Mouse (Mus musculus): ENCODE measurements around the gene Olfr313. TPM values are rescaled to one million over a fixed set of nuclear protein-coding genes. Genes with fewer than 3 reads are reported as not detected.

The Olfr313 gene
- polyA plus RNA-seq (2017; shearing (Covaris generic)): not detected

DNA sequence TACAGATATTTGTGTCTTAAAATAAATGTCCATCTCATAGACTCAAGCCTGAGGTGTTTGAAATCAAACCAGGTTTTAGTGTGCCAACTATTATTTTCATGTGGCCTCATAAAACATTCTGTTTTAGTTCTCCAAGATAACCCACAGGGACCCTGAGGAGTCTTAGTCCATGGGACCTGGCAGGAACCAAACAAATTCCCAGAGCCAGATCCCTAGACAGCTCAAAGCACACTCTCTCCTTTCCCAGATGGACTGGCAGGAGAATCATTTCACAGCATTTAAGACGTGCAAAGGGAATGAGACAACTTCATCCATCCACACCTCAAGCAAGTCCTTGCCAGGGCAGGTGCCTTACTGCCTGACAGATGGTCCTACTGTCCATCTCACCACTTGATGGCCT is at the start of gene Olfr313:
Gene Olfr313, plus strand, starts transcription at position 301 of the 400 bp plus-strand sequence.

DNA sequence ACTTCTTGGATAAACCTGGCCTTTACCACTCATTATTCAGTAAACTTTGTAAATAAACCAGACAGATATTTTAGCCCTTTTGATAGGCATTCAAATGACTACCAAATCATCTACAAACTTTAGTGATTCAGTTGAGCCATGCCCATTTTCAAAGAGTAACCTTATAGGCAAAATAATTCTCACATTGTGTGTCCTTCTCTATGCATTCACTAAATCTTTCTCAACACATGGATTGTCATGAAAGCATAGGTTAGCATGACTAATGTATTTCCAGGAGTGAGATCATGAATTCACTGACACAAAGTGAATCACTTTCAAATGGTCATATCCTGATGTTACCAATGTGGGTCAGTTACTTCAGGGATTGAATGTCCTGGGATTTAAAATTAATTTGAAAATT is 41.9 kb upstream of the Olfr313 start, which contains the start of gene Olfr315:
Gene Olfr315, plus strand, starts transcription at position 301 of the 400 bp plus-strand sequence.

DNA sequence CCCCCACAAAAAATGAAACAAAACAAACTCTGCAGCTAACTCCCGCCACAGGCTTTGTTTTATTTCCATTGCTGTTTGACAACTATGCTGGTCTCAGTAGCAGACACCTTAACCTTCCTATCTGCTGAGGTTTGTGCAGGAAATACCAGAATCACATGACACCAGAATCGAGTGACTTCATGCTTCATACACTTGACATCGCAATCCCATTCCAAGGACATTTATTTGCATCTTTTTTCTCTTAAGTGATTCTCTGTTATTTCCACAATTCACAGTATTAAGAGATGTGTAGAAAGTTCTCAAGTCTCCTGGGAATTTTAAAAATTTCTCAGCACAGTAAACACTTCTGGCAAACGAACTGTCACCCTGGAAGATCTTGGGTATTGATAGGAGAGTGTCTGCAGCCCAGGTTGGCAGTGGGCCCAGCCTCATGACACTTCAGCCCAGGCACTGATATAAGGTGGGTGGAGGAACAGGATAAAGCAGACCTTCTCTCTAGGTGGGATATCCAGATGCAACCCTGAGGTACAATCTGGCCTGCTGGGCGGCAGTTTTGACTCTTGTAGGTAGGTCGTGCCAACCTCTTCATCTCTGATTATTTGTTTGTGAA is 32.2 kb upstream of the Olfr313 start, which contains the start of gene Olfr314:
Gene Olfr314, plus strand, starts transcription at position 473 of the 610 bp plus-strand sequence.

DNA sequence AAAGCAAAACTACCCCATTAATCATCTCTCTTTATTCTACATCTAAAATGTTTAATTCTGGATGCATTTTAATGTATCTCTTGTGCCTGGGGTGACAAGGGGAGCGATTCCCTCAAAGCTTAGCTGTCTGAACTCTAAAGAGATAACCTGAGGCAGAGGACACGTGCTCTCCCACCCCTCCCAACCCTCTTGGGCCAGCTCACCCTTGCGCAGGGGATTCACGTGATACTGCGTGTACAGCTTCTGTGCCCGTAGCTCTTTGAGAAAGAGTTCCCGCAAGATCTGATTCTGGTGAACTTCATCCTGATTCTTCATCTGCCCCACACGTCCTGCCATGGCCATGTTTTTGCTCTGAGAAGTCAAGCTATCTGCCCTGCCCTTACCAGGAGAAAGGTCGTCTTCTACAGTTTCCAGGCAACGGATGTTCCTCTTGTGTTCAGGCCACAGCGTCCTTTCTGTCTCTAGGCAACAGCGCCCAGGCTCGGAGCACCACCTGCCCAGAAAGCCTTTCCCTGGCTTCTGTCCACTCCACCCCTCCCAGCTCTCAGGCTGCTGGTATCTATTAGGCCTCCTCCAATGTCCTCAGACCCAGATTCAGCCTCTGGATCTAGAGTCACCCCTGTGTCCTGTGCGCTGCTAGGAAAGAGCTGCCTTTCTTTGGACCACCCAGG is 13.1 kb upstream of the Olfr313 start, which contains the start of gene Fam183b:
Gene Fam183b, minus strand, starts transcription at position 403 of the 671 bp plus-strand sequence.

DNA sequence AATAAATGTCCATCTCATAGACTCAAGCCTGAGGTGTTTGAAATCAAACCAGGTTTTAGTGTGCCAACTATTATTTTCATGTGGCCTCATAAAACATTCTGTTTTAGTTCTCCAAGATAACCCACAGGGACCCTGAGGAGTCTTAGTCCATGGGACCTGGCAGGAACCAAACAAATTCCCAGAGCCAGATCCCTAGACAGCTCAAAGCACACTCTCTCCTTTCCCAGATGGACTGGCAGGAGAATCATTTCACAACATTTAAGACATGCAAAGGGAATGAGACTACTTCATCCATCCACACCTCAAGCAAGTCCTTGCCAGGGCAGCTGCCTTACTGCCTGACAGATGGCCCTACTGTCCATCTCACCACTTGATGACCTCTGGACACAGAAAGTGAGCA is 14.1 kb downstream of the Olfr313 start, which contains the start of gene Olfr312:
Gene Olfr312, plus strand, starts transcription at position 301 of the 400 bp plus-strand sequence.

DNA sequence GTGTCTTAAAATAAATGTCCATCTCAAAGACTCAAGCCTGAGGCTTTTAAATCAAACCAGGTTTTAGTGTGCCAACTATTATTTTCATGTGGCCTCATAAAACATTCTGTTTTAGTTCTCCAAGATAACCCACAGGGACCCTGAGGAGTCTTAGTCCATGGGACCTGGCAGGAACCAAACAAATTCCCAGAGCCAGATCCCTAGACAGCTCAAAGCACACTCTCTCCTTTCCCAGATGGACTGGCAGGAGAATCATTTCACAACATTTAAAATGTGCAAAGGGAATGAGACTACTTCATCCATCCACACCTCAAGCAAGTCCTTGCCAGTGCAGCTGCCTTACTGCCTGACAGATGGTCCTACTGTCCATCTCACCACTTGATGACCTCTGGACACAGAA is 24.2 kb downstream of the Olfr313 start, which contains the start of gene Olfr311:
Gene Olfr311, plus strand, starts transcription at position 301 of the 400 bp plus-strand sequence.

DNA sequence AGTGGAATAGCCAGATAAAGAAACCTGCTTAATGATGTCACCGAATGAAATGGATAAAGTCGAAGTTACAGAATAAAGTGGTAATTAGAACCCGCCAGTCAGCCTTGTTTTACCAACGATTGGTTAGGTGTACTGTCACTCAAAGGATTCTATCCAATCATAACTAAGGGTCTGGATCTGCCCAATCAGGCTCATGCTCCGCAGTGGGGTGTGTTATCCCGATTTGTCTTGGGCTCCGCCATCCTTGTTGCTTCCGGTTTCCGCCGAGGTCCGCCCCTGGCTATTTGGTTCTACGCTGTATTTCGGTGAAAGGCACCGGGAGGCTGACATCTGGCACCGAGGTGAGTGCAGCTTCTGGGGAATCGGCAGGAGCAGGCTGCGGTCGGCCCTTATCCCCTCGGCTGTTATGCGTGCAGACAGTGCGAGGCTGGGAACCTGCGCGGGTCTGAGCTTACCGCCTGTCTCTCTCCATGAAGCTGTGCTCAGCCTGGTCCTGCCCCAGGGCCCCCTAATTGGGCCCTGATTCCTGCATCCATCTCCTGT is 32.2 kb downstream of the Olfr313 start, which contains the start of gene Gm12258:
Gene Gm12258, plus strand, starts transcription at position 240 of the 543 bp plus-strand sequence.

DNA sequence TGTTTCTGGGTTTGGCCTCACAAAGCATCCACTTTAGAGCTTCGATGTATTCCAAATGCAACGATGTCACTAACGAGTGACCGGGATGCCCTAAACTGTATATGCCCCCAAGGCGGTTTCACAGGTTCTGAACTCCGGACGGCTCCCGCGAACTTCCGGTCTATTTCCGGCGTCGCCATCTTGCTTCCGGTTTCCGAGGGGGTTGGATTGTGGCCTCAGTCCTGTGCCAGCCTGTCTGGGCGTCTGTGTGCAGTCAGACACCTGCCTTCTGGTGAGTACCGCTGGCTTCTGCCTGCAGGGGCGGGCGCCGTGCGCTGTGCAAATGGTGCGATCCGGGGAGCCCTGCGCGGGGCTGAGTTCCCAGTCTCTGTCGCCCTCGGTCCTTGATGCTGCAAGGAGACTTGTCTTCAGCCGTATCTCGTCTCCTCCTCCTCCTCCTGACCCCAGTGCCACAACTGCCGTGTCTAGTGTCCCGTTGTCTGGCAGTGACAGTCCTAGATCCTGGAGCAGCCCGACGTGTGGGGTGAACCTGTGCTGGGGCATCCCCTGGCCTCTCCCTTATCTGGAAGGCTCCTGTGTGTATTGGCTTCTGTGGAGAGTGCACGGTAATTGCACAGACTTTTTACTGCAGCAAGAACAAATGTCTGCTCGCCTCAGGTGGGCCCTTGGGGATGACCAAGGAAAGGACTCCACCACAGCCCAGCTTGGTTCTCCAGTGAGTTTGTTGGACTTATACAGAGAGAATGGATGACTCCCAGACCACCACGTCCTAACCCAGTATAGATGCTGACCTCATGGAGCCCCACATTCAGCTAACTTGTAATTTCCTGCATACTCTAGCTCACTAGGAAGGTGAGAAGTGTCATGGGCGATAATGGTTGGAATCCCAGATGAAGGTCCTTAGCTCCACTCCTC is 52.5 kb downstream of the Olfr313 start, which contains the start of gene 2810021J22Rik:
Gene 2810021J22Rik, plus strand, starts transcription at position 178 of the 915 bp plus-strand sequence.

Other genes with a start within 250 kb of the Olfr313 start
- gene Olfr224, start 244.4 kb upstream of the Olfr313 start, polyA plus RNA-seq (2017; shearing (Covaris generic)): not detected
- not detected for gene Olfr325, start 237.3 kb upstream of the Olfr313 start, polyA plus RNA-seq (2017; shearing (Covaris generic))
- gene Olfr324, start 219.9 kb upstream of the Olfr313 start, polyA plus RNA-seq (2017; shearing (Covaris generic)): not detected
- gene 2210407C18Rik, start 198.9 kb upstream of the Olfr313 start, polyA plus RNA-seq (2017; shearing (Covaris generic)): not detected
- gene Olfr323, start 184.5 kb upstream of the Olfr313 start, polyA plus RNA-seq (2017; shearing (Covaris generic)): under 1 TPM in 1 of 2 experiments, not detected in 1; 0.14 TPM
- gene Trim58, start 174.5 kb upstream of the Olfr313 start, polyA plus RNA-seq (2017; shearing (Covaris generic)): under 1 TPM; 0.21 to 0.43 TPM
- not detected for gene Olfr322, start 156.2 kb upstream of the Olfr313 start, polyA plus RNA-seq (2017; shearing (Covaris generic))
- gene Olfr320, start 133.9 kb upstream of the Olfr313 start, polyA plus RNA-seq (2017; shearing (Covaris generic)): not detected
- not detected for gene Olfr319, start 115.8 kb upstream of the Olfr313 start, polyA plus RNA-seq (2017; shearing (Covaris generic))
- gene Olfr318, start 91.0 kb upstream of the Olfr313 start, polyA plus RNA-seq (2017; shearing (Covaris generic)): under 1 TPM; 0.05 to 0.11 TPM
- gene Olfr317, start 75.8 kb upstream of the Olfr313 start, polyA plus RNA-seq (2017; shearing (Covaris generic)): not detected
- gene Olfr316, start 62.3 kb upstream of the Olfr313 start, polyA plus RNA-seq (2017; shearing (Covaris generic)): not detected
- gene Olfr315, start 41.8 kb upstream of the Olfr313 start, polyA plus RNA-seq (2017; shearing (Covaris generic)): under 1 TPM in 1 of 2 experiments, not detected in 1; 0.11 TPM
- under 1 TPM in 1 of 2 experiments, not detected in 1; 0.20 TPM for gene Olfr314, start 32.0 kb upstream of the Olfr313 start, polyA plus RNA-seq (2017; shearing (Covaris generic))
- gene Fam183b, start 13.0 kb upstream of the Olfr313 start, polyA plus RNA-seq (2017; shearing (Covaris generic)): not detected
- gene Olfr312, start 14.2 kb downstream of the Olfr313 start, polyA plus RNA-seq (2017; shearing (Covaris generic)): under 1 TPM in 1 of 2 experiments, not detected in 1; 0.29 TPM
- gene Olfr311, start 24.3 kb downstream of the Olfr313 start, polyA plus RNA-seq (2017; shearing (Covaris generic)): not detected
- 10 to 100 TPM in 1 of 2 experiments, 1 to 10 TPM in 1; 5.4 to 11.4 TPM for gene Gm12258, start 32.2 kb downstream of the Olfr313 start, polyA plus RNA-seq (2017; shearing (Covaris generic))
- gene 2810021J22Rik, start 52.2 kb downstream of the Olfr313 start, polyA plus RNA-seq (2017; shearing (Covaris generic)): 1 to 10 TPM; 5.6 to 7.0 TPM
- 10 to 100 TPM in 1 of 2 experiments, 1 to 10 TPM in 1; 8.3 to 11.4 TPM for gene Zfp39, start 89.2 kb downstream of the Olfr313 start, polyA plus RNA-seq (2017; shearing (Covaris generic))
- gene Btnl10, start 102.9 kb downstream of the Olfr313 start, polyA plus RNA-seq (2017; shearing (Covaris generic)): under 1 TPM; 0.14 to 0.20 TPM
- 100 to 1,000 TPM; 243 to 248 TPM for gene Rnf187, start 123.9 kb downstream of the Olfr313 start, polyA plus RNA-seq (2017; shearing (Covaris generic))
- gene Hist3h2ba, start 133.9 kb downstream of the Olfr313 start, polyA plus RNA-seq (2017; shearing (Covaris generic)): 10 to 100 TPM; 14.4 to 22.3 TPM
- 10 to 100 TPM in 1 of 2 experiments, 1 to 10 TPM in 1; 8.1 to 13.0 TPM for gene Hist3h2a, start 139.7 kb downstream of the Olfr313 start, polyA plus RNA-seq (2017; shearing (Covaris generic))
- gene Trim17, start 139.7 kb downstream of the Olfr313 start, polyA plus RNA-seq (2017; shearing (Covaris generic)): under 1 TPM; 0.06 to 0.60 TPM
- 10 to 100 TPM; 38.4 to 42.4 TPM for gene Trim11, start 163.1 kb downstream of the Olfr313 start, polyA plus RNA-seq (2017; shearing (Covaris generic))

Measured in activated CD4-positive, CD25-positive, alpha-beta regulatory T cell (primary cell).